Mouse (Mus musculus): ENCODE data around the gene Fbxl18. TPM values are rescaled to one million over a fixed set of nuclear protein-coding genes. Genes with fewer than 3 reads are reported as not detected.
A peak's percentile ranks its signal among the peaks of the same experiment; 100 is the strongest.

Gene Fbxl18
- total RNA-seq, 2 experiments from 2014 or later, result 5.3 to 6.5 TPM

- peak; percentile 89 to 95 for DNase-seq
- intact Hi-C loops (cut with DNase I), result loop anchor here (1.0 to 2.0 kb wide), 4 partner anchors 63 to 189 kb away; no protein-coding TSS in a partner anchor
Measured at GRCm38 (mm10) chr5:142877337-142878280, 17.6 kb downstream of the Fbxl18 start.

- intact Hi-C loops (cut with DNase I), result loop anchor here (1.0 to 2.0 kb wide), 2 partner anchors 62 to 109 kb away; no protein-coding TSS in a partner anchor
- no peak for DNase-seq
Measured at GRCm38 (mm10) chr5:142876896-142877295, 18.3 kb downstream of the Fbxl18 start.

DNA sequence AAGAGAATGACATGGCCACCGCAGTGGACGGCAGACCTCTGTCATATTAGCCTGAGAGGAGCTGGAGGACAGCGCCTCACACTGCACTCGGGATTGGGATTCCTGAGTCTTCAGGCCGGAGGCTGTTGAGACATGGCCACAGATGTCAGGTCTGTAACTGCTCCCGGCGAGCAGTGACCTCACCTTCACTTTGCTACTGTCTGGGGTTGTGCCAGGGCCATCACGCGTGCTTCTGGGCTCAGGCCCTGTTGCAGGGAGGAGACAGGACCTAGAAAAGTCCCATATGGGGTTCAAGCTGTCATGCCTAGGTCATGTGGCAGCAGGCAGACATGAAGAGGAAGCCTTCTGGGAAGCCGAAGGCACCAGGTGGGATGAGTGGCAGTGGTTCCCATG is 19.7 kb downstream of the Fbxl18 start:
- intact Hi-C loops (cut with DNase I), result no loop called here
- DNase-seq, result no peak

DNA sequence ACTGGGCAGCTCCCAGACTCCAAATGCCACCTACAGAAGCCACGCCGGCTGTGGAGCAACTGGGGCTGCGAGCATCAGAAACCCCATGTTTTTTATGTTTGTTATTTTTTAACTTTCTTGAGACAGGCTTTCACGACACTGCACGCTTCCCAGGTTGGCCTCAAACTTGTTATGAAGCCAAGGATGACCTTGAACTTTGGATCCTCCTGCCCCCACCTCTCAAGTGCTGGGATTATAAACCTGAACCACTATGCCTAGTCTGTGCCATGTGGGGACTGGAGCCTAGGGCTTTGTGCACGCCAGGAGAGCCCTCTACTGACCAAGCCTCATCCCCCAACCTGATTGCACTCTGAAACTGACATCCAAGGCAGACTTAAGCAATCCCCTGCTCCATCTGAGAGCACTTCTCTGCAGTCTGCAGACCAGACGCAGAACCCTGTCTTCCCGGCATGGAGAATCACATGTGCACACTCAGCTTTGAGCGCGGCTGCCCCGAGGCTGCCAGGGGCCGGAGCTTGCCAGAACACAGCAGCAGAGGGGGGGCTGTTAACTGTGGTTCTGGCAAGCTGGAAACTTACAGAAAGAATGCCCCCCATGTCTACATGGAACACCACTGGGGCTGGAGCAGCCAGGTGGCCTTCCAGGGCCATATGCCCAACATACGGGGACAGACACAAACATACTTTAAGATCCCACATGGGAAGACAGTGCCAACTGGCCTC is 20.3 kb downstream of the Fbxl18 start:
- no peak for DNase-seq
- intact Hi-C loops (cut with DNase I), result no loop called here

DNA sequence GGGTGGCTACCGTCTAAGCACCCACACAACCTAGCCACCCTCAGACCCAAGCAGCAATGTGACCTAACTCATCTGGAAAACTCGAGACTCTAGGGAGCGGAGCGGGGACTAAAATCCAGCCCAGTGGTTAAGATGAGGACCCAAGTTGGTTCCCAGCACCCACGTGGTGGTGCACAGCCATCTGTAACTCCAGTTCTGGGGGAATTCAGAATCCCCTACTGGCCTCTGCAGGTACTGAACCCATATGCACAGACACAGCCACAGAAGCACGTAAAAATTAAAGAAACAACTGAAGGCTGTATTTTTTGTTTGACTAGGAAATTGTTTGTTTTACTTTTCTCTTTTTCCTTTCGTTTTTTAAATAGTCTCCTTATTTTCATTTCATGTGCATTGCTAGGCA is 21.5 kb downstream of the Fbxl18 start:
- intact Hi-C loops (cut with DNase I), result loop anchor here (1.0 kb wide), 1 partner anchor 106 kb away; no protein-coding TSS in a partner anchor
- no peak for DNase-seq

GRCm38 (mm10) chr5:142871765-142872164 is 23.5 kb downstream of the Fbxl18 start:
- intact Hi-C loops (cut with DNase I), result no loop called here
- no peak for DNase-seq

DNA sequence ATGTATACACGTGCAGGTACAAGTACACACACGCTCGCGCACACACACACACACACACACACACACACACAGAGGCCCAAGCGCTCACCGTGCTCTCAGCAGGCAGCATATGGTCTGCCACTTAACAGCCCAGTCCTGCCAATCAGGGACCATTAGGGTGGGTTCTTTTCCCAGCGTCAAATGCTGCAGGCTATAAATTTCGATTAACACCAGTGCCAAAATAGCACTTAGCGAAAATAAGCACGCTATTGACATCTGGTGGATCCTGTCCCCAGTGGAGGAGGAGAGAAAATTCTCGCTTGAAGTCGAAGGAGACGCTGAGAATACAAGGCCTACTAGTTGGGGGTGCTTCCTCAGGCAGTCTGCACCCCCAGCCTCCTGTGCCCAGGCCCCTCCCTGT is 25.8 kb downstream of the Fbxl18 start:
- DNase-seq, result no peak
- intact Hi-C loops (cut with DNase I), result no loop called here

DNA sequence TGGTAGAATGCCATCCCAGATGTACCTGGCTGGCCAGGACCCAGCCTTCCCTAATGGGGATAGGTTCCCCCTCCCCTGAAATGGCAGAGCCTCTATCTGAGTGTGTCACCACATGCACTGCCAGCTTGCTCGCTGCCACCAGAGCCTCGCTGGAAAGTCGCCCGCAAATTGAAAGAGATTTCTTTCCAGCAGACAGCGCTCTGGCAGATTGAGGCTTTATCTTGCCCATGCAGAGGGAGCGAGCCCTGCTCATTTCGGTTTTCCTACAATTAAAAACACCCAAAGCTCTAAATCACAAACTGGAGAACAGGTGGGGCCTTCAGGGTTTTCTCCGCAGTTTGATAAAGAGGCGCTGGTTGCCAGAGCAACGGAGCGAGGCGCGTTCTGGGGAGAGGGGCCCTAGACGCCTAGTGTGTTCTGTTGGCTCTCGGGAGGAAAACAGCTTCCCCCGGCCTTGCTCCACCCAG is 37.4 kb downstream of the Fbxl18 start:
- DNase-seq, result peak in 1 of 2 experiments; percentile 22
- intact Hi-C loops (cut with DNase I), result no loop called here

DNA sequence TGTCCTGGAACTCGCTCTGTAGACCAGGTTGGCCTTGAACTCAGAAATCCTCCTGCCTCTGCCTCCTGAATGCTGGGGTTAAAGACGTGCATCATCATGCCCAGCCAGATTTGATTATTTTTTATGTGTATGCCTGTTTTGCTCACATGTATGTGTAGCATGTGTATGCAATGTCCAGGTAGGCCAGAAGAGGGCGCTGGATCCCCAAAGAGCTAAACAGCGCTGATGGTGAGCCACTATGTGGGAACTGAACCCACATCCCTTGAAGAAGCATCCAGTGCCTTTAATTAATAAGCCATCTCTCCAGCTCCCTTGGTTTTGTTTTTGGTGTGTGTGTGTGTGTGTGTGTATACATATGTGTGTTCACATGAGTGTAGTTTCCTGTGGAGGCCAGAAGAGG is 38.8 kb downstream of the Fbxl18 start:
- intact Hi-C loops (cut with DNase I), result no loop called here
- DNase-seq, result no peak

DNA sequence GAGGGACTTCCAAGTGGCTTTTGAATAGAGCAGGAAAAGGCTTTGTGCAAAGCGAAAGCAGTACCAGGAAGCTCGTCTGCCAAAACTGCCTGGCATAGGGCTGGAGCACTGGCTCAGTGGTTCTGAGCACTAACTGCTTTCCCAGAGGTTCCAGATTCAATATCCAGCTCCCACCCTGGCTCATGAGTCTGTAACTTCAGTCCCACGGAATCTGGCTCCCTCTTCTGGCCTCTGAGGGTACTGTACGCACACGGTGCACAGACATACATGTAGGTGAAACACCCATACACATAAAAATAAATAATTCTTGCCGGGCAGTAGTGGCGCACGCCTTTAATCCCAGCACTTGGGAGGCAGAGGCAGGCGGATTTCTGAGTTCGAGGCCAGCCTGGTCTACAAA is 40.3 kb downstream of the Fbxl18 start:
- intact Hi-C loops (cut with DNase I), result no loop called here

GRCm38 (mm10) chr5:142853585-142853984 is 41.6 kb downstream of the Fbxl18 start:
- intact Hi-C loops (cut with DNase I), result no loop called here
- no peak for DNase-seq

More for the DNA sequence above, 40.3 kb downstream of the Fbxl18 start:
- peak; percentile 24 to 48 for DNase-seq

DNA sequence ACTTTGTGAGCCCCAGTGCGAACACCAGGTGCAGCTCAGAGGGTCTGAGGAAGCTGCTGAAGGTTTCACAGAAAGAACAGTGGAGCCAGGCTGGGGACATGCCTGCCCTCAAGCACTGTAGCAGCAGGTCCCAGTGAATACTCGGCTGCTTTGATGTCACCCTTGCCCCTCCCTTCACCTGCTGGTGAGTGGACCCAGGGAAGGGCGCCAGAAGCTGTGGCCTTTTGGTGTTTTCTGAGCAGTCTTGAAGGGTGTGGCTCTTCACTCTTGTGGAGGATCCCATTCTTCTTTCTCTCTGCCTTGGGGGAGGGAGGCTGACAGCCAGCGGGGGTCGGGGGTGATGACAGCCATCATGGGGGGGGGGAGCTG is 43.6 kb downstream of the Fbxl18 start:
- no peak for DNase-seq
- intact Hi-C loops (cut with DNase I), result no loop called here

GRCm38 (mm10) chr5:142850916-142851680 is 44.1 kb downstream of the Fbxl18 start:
- intact Hi-C loops (cut with DNase I), result no loop called here
- no peak for DNase-seq

GRCm38 (mm10) chr5:142850476-142850875 is 44.7 kb downstream of the Fbxl18 start:
- no peak for DNase-seq
- intact Hi-C loops (cut with DNase I), result no loop called here

DNA sequence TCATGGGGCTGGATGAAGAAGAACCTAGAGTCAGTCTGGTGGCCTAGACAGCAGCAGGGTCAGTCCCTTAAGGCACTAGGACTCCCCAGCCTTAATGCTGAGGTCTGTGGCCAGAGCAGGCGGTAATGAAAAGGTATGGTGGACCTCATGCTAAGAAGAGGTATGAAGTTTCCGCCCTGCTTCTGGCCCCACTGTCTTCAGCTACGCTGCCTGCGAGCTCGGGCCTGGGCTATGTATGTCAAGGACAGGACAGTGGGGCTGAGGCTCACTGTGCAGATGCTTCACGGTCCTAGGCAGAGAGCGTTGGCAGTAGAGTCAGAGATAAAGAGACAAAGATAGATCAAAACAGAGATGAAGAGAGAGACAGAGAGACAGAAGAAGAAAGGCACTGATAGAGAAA is 46.3 kb downstream of the Fbxl18 start:
- no peak for DNase-seq
- intact Hi-C loops (cut with DNase I), result no loop called here

DNA sequence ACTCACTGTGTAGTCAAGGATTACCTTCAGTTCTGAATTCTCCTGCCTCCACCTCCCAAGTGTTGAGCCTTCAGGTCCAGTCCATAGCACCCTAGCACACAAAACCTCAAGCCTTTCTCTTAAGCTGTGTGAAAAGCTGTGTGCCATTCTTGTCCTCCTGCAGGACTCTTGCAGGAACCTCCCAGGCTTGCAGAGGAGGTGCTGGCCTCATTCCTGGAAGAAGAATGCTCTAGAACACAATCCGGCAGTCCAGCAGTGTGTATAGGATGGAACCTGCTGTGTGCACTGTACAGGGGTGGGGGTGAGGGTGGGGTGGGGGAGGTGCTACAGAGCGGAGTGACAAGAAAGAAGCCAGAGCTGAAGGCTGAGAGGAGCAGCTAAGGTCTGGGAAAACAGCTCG is 47.1 kb downstream of the Fbxl18 start:
- intact Hi-C loops (cut with DNase I), result no loop called here

GRCm38 (mm10) chr5:142844467-142844866 is 50.8 kb downstream of the Fbxl18 start:
- DNase-seq, result no peak
- intact Hi-C loops (cut with DNase I), result no loop called here

More for the DNA sequence above, 47.1 kb downstream of the Fbxl18 start:
- no peak for DNase-seq

DNA sequence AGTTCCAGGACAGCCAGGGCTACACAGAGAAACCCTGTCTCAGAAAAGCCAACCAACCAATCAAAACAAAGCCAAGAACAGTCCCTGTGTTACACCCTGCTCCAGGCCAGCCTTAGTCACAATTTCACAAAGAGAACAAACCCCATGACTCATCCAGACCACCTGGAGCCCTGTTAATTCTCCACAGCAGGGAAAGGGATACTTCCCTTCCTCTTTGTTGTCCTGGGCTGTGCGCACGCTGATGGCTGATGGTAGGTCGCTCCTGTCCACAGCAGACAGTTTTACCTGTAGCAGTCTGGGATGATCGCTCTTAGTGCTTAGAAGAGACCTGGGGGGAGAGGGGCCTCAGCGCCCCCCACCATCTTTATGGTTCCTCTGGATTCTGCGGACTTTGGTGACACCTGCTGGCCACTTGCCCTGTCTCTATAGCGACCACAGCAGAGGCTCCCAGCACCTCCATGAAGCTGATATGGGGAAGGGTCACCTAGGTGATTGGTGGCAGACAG is 53.0 kb downstream of the Fbxl18 start:
- intact Hi-C loops (cut with DNase I), result loop anchor here (1.0 kb wide), 2 partner anchors 74 to 119 kb away; no protein-coding TSS in a partner anchor
- DNase-seq, result peak; percentile 43 to 64

GRCm38 (mm10) chr5:142841372-142842136 is 53.7 kb downstream of the Fbxl18 start:
- intact Hi-C loops (cut with DNase I), result loop anchor here (1.0 to 2.0 kb wide), 3 partner anchors 19 to 118 kb away; no protein-coding TSS in a partner anchor
- DNase-seq, result peak; percentile 17 to 21

Data from heart, postnatal 36 days (tissue).